Mouse (Mus musculus): ENCODE measurements around the gene Ago3. TPM values are rescaled to one million over a fixed set of nuclear protein-coding genes. Genes with fewer than 3 reads are reported as not detected.

Gene Ago3
- polyA plus RNA-seq, 1 experiment from 2014 or later = 22.2 TPM

- Histone ChIP-seq H3K9ac (peak within 1 kb of the TSS; percentile 53), H3K27me3 (peaks cover 63% of the 10 kb centered on the region)
- 2% methylated on average over 38 of the region's 42 CpGs for WGBS
These were observed 142.9 kb downstream of the Ago3 start, which contains the start of gene Col8a2 for GRCm38 (mm10) chr4:126286492-126286891. Gene Col8a2 (plus strand): TSS chr4:126286793.

GRCm38 (mm10) chr4:126283582-126283981, 145.8 kb downstream of the Ago3 start:
- H3K4me1 ChIP-seq = peaks cover 30% of the 10 kb centered on the region
- no peak for ATAC-seq (ENCODE audit: low FRiP score)

More at GRCm38 (mm10) chr4:126286492-126286891, 142.9 kb downstream of the Ago3 start, which contains the start of gene Col8a2:
- Histone ChIP-seq H3K4me1 (peaks cover 29% of the 10 kb centered on the region), H3K36me3 (no peaks in the 10 kb centered on the region), H3K4me2 (replicated peaks) (peak within 1 kb of the TSS; percentile 55), H3K9me3 (replicated peaks) (no peaks in the 10 kb centered on the region; the same call in 1 of the 2 replicates), H3K4me3 (peak within 1 kb of the TSS; percentile 40), H3K27ac (peak within 1 kb of the TSS; percentile 23; the same call in 1 of the 2 replicates)
- ATAC-seq (ENCODE audit: low FRiP score) = no peak

GRCm38 (mm10) chr4:126281706-126282105, 147.7 kb downstream of the Ago3 start:
- peaks cover 28% of the 10 kb centered on the region for H3K27me3 ChIP-seq
- H3K9ac ChIP-seq = no peak overlapping the region
- H3K4me1 ChIP-seq = peaks cover 23% of the 10 kb centered on the region
- peak overlapping the region; percentile 37; the same call in 1 of the 2 replicates for H3K27ac ChIP-seq
- WGBS = 56% methylated on average over 9 of the region's 9 CpGs
- no peaks in the 10 kb centered on the region for H3K36me3 ChIP-seq
- no peak for ATAC-seq (ENCODE audit: low FRiP score)
- H3K4me2 ChIP-seq (replicated peaks) = no peak overlapping the region
- H3K9me3 ChIP-seq (replicated peaks) = no peaks in the 10 kb centered on the region; the same call in 1 of the 2 replicates
- H3K4me3 ChIP-seq = no peak overlapping the region

More at GRCm38 (mm10) chr4:126283582-126283981, 145.8 kb downstream of the Ago3 start:
- H3K27ac ChIP-seq = no peak overlapping the region
- no peak overlapping the region for H3K4me3 ChIP-seq
- WGBS = 92% methylated on average over 8 of the region's 8 CpGs
- no peak overlapping the region for H3K9ac ChIP-seq
- H3K27me3 ChIP-seq = peaks cover 47% of the 10 kb centered on the region
- H3K36me3 ChIP-seq = no peaks in the 10 kb centered on the region
- H3K4me2 ChIP-seq (replicated peaks) = no peak overlapping the region
- no peaks in the 10 kb centered on the region; the same call in 1 of the 2 replicates for H3K9me3 ChIP-seq (replicated peaks)

Other genes with a start within 250 kb of the Ago3 start
- 250 and 255 TPM in 2 replicates for gene Thrap3, start 226.8 kb downstream of the Ago3 start, polyA plus RNA-seq (2016; fragmentation: Nextera tagmentation; extraction: Ambion mirVana)
- gene Map7d1, start 173.2 kb downstream of the Ago3 start, polyA plus RNA-seq (2016; fragmentation: Nextera tagmentation; extraction: Ambion mirVana) = 143 and 150 TPM in 2 replicates
- gene Trappc3, start 167.2 kb downstream of the Ago3 start, polyA plus RNA-seq (2016; fragmentation: Nextera tagmentation; extraction: Ambion mirVana) = 109 and 113 TPM in 2 replicates
- 50.1 and 56.7 TPM in 2 replicates for gene Col8a2, start 142.8 kb downstream of the Ago3 start, polyA plus RNA-seq (2016; fragmentation: Nextera tagmentation; extraction: Ambion mirVana)
- 65.2 and 74.3 TPM in 2 replicates for gene Adprhl2, start 107.9 kb downstream of the Ago3 start, polyA plus RNA-seq (2016; fragmentation: Nextera tagmentation; extraction: Ambion mirVana)
- 6.3 and 6.7 TPM in 2 replicates for gene Tekt2, start 103.9 kb downstream of the Ago3 start, polyA plus RNA-seq (2016; fragmentation: Nextera tagmentation; extraction: Ambion mirVana)
- gene Ago1, start 39.0 kb upstream of the Ago3 start, polyA plus RNA-seq (2016; fragmentation: Nextera tagmentation; extraction: Ambion mirVana) = 15.8 and 20.5 TPM in 2 replicates
- gene Ago4, start 103.9 kb upstream of the Ago3 start, polyA plus RNA-seq (2016; fragmentation: Nextera tagmentation; extraction: Ambion mirVana) = 8.0 and 8.2 TPM in 2 replicates
- 23.5 and 27.2 TPM in 2 replicates for gene Clspn, start 127.4 kb upstream of the Ago3 start, polyA plus RNA-seq (2016; fragmentation: Nextera tagmentation; extraction: Ambion mirVana)
- 2.5 and 3.1 TPM in 2 replicates for gene 5730409E04Rik, start 180.3 kb upstream of the Ago3 start, polyA plus RNA-seq (2016; fragmentation: Nextera tagmentation; extraction: Ambion mirVana)
- gene Psmb2, start 248.1 kb upstream of the Ago3 start, polyA plus RNA-seq (2016; fragmentation: Nextera tagmentation; extraction: Ambion mirVana) = 393 and 431 TPM in 2 replicates